Mouse (Mus musculus): Measurements from ENCODE around the gene Capn3.

Capn3 gene

DNA sequence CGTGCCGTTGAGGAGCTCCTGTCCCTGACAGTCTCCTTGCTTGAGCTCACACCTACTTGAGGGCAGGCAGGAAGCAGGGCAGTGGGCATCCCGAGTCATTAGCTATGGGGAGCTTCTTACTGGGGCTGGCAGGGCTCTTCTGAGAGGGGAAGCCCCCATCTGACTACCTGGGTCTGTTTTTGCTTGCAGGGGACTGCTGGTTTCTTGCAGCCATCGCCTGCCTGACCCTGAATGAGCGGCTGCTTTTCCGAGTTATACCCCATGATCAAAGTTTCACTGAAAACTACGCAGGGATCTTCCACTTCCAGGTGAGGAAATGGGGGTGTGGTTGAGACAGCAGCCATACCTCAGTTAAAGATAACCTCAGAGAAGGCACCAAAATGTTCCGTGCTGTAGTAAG lies 26.1 kb downstream of the Capn3 start:
- DNase-seq (ENCODE audit: low read depth in 2 of 2, low spot score in 2 of 2), result no peak

DNA sequence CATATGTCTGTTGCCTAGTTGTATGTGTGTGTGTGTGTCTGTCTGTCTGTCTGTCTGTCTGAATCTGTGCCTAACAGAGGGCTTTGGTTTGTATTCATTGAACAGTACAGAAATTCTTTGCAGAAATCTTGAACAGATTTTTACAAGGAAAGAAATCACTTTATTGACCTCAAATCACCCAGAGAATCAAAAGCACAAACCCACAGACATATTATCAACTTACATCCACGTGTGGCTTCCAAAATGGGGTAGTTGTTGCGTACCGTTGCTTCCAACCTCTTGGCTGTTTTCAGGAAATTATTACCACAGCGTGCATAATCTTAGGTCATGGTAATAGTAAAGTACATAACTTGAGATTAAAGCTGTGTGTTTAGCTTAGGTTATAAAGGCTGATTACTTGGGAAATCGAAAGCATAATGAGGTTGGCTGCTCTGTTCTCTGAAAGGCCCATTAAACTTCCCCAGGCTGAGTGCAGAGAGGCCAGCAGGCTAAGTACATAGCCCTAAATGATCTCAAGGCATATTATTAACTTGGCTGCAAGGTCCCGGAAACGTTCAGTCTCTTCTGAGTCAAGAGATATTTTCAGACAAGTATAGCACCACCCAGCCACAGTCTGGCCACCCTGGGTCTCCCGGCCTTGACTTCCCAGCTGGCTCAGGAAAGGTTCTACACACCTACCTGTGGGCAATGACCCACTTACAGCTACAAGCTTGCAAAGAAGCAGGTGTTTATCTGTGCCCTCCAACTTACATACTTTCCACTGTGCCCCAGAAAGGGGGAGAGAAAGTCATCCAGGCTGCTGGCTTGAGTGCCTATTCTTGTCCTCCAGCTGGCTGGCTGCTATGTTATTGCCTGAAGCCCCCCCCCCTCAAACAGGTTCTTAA lies 26.9 kb downstream of the Capn3 start:
- DNase-seq (ENCODE audit: low read depth in 2 of 2, low spot score in 2 of 2), result no peak

DNA sequence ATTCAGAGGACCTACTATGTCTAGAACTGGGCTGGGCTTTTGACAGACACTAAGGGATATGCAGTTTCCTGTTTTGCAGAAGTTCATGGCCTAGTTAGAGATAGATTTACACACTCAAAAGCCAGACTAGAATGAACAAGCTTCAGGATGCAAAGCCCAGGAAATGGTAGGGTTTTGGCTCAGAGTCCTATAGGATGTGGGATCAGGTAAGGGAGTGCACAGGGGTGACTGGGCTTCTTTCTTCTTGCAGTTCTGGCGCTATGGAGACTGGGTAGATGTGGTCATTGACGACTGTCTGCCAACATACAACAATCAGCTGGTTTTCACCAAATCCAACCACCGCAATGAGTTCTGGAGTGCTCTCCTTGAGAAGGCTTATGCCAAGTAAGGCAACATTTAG lies 28.4 kb downstream of the Capn3 start:
- DNase-seq (ENCODE audit: low read depth in 2 of 2, low spot score in 2 of 2), result no peak

- no peak for DNase-seq (ENCODE audit: low read depth in 2 of 2, low spot score in 2 of 2)
Measured at GRCm38 (mm10) chr2:120493254-120493653, 37.4 kb downstream of the Capn3 start.

DNA sequence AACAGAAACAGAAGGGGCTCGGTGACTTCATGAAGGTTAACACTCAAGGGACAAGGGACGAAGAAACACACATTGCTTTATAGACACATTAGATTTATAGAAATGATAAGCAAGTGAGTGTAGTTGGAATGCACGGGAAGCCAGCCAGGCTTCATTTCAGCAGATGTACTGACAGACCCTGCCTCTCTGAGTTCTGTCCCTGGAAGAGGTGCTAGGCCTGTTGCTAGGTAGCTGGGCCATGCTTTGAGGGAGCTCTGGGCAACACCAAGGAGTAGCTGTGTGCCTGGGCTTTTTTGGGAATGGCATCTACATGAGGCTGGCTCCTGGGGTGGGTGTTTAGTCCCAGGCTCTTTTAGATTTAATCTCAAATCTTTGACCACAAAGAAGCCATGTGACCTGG lies 40.7 kb downstream of the Capn3 start:
- DNase-seq (ENCODE audit: low read depth in 2 of 2, low spot score in 2 of 2), result no peak

DNA sequence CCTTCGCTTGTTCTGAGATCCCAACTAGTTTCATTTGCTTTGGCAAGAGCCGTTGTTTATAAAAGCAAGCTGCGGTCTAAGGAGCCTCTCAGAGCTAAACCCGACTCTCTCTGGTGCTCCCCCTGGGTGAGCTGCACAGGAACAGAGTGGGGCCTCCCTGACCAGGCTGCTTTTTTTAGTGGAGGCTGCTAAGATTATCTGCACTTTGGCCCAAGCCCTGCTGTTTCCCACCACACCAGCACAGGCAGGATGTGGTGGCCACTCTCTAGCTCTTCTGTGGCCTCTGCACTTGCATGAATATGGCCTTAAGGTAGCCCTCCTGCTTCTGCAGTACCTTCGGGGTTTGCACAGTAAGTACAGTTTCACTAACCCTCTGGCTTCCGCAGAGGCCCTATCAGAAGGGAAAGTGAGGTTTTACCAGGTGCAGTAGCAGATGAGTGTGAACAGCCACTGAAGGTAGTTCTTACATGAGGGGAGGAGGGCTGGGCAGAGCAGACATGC lies 44.2 kb downstream of the Capn3 start:
- DNase-seq (ENCODE audit: low read depth in 2 of 2, low spot score in 2 of 2), result peak; percentile 11 to 32

DNA sequence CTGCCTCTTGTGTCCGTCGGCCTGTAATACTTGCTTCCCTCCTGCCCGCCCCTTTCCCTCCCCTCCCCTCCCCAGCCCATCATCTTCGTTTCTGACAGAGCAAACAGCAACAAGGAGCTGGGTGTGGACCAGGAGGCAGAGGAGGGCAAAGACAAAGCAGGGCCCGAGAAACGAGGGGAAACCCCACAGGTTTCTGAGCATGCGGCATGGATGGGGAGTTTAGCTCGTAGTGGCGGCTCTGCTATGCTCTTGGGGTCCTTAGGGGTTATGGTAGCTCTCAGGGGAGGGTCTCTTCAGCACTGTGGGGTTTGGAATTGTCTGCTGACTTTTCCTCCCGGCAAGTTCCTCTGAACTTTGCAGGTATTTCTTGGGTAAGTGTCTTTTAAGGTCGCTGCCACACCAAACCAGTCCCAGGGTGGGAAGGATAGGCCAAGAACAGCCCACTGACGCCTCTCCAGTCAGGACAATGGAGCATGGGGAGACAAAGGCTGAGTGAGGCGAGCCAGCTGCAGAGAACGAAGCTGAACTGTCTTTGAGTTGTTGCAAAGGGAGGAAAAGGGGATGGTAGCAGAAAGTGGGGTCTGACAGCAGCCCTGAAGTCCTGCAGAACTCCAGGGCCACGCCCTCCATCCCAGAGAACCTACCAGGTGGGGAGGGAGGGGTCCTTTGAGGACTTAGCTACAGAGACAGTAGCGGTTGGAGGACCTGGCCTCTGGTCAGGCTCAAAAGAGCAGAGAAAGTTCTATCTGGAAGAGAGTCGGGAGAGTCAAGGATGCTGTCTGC lies 45.5 kb downstream of the Capn3 start:
- DNase-seq (ENCODE audit: low read depth in 2 of 2, low spot score in 2 of 2), result no peak

DNA sequence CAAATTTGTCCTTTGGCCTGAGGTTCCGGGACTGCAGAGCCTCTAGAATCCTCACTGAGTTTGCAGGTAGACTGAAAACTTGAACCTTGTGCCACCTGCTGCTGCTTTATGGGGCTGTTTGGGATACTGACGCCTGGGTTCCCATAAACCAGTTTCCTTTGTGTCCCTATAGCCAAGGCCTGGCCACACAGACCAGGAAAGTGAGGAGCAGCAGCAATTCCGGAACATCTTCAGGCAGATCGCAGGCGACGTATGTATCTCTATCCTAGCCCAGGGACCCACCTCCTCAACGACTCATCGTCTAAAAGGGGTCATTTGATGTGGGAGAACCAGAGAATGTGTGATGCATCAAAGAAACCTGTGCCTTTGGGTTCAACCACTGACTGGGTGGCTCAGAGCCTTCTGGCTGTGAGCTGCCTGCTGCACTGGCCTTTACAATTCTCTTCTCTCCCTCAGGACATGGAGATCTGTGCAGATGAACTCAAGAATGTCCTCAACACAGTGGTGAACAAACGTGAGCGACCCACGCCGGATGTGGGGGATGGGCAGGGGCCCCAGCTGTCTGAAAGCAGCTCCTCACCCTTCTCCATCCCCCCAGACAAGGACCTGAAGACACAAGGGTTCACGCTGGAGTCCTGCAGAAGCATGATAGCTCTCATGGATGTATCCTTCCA lies 46.2 kb downstream of the Capn3 start:
- peak; percentile 35 to 47 for DNase-seq (ENCODE audit: low read depth in 2 of 2, low spot score in 2 of 2)

- no peak for DNase-seq (ENCODE audit: low read depth in 2 of 2, low spot score in 2 of 2)
Measured at GRCm38 (mm10) chr2:120502605-120502990, 46.8 kb downstream of the Capn3 start.

GRCm38 (mm10) chr2:120503094-120503493 lies 47.3 kb downstream of the Capn3 start:
- DNase-seq (ENCODE audit: low read depth in 2 of 2, low spot score in 2 of 2), result no peak

- DNase-seq (ENCODE audit: low read depth in 2 of 2, low spot score in 2 of 2), result no peak
Measured at GRCm38 (mm10) chr2:120503992-120504391, 48.2 kb downstream of the Capn3 start.

GRCm38 (mm10) chr2:120514181-120514580 lies 58.4 kb downstream of the Capn3 start:
- no peak for DNase-seq (ENCODE audit: low read depth in 2 of 2, low spot score in 2 of 2)

DNA sequence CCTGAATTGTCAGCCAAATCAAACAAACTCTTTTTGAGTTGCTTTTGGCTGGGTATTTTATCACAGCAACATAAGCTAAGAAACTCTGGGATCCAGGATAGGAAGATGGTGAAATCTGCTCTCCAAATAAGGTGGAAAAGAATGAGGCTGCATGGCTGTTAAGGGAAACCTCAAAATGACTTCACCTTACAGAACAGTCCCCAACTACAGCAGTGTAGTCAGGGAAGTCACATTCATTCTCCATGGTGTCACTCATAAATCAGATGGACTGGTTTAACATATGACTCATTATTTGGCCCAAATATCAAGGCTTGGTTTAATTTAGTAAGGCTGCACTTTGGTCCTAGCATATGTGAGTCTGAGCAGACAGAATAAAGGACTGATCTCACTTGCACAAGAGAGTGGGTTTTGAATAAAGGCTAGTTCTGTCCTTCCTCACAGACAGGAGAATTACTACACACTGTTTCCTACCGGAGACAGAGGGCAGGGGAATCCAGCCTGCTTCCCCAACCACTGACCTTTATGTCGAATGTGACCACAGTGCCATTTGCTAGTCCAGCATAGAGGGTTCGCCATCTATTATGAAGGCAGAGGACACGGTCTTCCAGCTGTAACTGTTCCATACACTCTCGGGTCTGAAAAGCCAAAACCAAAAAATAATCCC lies 62.9 kb downstream of the Capn3 start:
- no peak for DNase-seq (ENCODE audit: low read depth in 2 of 2, low spot score in 2 of 2)

DNA sequence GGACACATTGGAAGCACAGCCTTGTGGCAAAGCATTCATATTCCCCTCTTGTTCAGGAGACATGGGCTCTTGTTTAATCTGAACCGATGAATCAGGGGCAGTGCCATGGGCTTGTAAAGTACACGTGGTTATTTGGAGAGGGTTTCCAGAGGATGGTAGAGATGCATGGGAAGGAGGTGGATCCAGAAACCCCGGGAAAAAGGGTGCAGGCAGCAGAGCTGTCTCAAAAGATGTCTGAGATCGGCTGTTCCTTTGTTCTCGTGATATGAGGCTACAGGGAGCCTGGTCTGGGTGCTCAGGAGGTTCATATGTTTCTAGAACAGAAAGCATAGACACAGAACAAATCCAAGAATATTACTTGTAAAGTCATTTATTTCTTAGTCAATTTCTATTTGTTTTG lies 71.0 kb downstream of the Capn3 start:
- no peak for DNase-seq (ENCODE audit: low read depth in 2 of 2, low spot score in 2 of 2)

GRCm38 (mm10) chr2:120529531-120529930 lies 73.7 kb downstream of the Capn3 start:
- DNase-seq (ENCODE audit: low read depth in 2 of 2, low spot score in 2 of 2), result no peak

- DNase-seq (ENCODE audit: low read depth in 2 of 2, low spot score in 2 of 2), result no peak
Measured at GRCm38 (mm10) chr2:120531223-120531622, 75.4 kb downstream of the Capn3 start.

- no peak for DNase-seq (ENCODE audit: low read depth in 2 of 2, low spot score in 2 of 2)
Measured at GRCm38 (mm10) chr2:120539333-120539732, 83.5 kb downstream of the Capn3 start.

GRCm38 (mm10) chr2:120539778-120540208 lies 84.0 kb downstream of the Capn3 start:
- DNase-seq (ENCODE audit: low read depth in 2 of 2, low spot score in 2 of 2), result no peak

GRCm38 (mm10) chr2:120544732-120545131 lies 88.9 kb downstream of the Capn3 start:
- DNase-seq (ENCODE audit: low read depth in 2 of 2, low spot score in 2 of 2), result no peak
